Mouse (Mus musculus) hindbrain, embryonic 11.5 days (tissue): ENCODE measurements around the gene Unkl. TPM values are rescaled to one million over a fixed set of nuclear protein-coding genes. Genes with fewer than 3 reads are reported as not detected.
"Not testable (repeated sequence)": the region's sequence is repeated elsewhere in the genome, so short reads cannot be mapped to it uniquely, and the experiment has no call there.

Experiments
- ATAC-seq: fragments of 200-750 bp; cut with Nextera tagmentation; 2 replicates; pipeline ENCODE4 v1.8.0; 2017; ENCODE audit warnings: mild to moderate bottlenecking, moderate TSS enrichment, moderate library complexity; ENCODE audit not compliant: low FRiP score
- DNase-seq: peaks from one replicate; pipeline ENCODE4 v3.0.0-alpha.2; 2015; ENCODE audit warnings: low spot score
- H3K27ac ChIP-seq: fragments of 300-500 bp; sonication (generic); 2 replicates; pipeline ENCODE4 v1.5.1; 2014; ENCODE audit warnings: mild to moderate bottlenecking, low read depth, low read length
- H3K27me3 ChIP-seq: fragments of 300-500 bp; sonication (generic); 2 replicates; pipeline ENCODE4 v1.6.1; 2014; ENCODE audit warnings: mild to moderate bottlenecking, low read length, moderate library complexity, mixed read lengths; ENCODE audit not compliant: control insufficient read depth, insufficient read depth
- H3K36me3 ChIP-seq: fragments of 300-500 bp; sonication (generic); 2 replicates; pipeline ENCODE4 v1.6.1; 2014; ENCODE audit warnings: mild to moderate bottlenecking, low read length, moderate library complexity, mixed read lengths; ENCODE audit not compliant: control insufficient read depth, insufficient read depth
- H3K4me1 ChIP-seq: fragments of 300-500 bp; sonication (generic); replicated peaks from 2 replicates; pipeline ENCODE4 v1.6.1; 2014; ENCODE audit warnings: low read length, mixed read lengths; ENCODE audit not compliant: control insufficient read depth, insufficient read depth
- H3K4me2 ChIP-seq: fragments of 300-500 bp; sonication (generic); replicated peaks from 2 replicates; pipeline ENCODE4 v1.6.1; 2014; ENCODE audit warnings: mild to moderate bottlenecking, low read depth, low read length
- H3K4me3 ChIP-seq: fragments of 300-500 bp; sonication (generic); 2 replicates; pipeline ENCODE4 v1.5.1; 2014; ENCODE audit warnings: low read depth, low read length
- H3K9ac ChIP-seq: fragments of 300-500 bp; sonication (generic); 2 replicates; pipeline ENCODE4 v1.6.1; 2014; ENCODE audit warnings: low read depth, low read length
- H3K9me3 ChIP-seq: fragments of 300-500 bp; sonication (generic); 2 replicates; pipeline ENCODE4 v1.6.1; 2016; ENCODE audit warnings: low read length; ENCODE audit not compliant: control insufficient read depth
- WGBS: fragments of 180-500 bp; shearing (Covaris S2); extraction: QIAGEN DNeasy Blood & Tissue Kit; methylation state at CpG from one replicate; pipeline ENCODE4 v1.1.7; 2014; 5-methylcytosine and 5-hydroxymethylcytosine counted together
- polyA plus RNA-seq: library from polyadenylated mRNA; unstranded; fragments of >200 nt; fragmentation: Nextera tagmentation; extraction: Ambion mirVana; gene quantifications from 2 replicates; pipeline ENCODE4 v1.2.1, GENCODE M21; 2014

The Unkl gene
- polyA plus RNA-seq, 1 experiment from 2014 or later, result 4.3 TPM

DNA sequence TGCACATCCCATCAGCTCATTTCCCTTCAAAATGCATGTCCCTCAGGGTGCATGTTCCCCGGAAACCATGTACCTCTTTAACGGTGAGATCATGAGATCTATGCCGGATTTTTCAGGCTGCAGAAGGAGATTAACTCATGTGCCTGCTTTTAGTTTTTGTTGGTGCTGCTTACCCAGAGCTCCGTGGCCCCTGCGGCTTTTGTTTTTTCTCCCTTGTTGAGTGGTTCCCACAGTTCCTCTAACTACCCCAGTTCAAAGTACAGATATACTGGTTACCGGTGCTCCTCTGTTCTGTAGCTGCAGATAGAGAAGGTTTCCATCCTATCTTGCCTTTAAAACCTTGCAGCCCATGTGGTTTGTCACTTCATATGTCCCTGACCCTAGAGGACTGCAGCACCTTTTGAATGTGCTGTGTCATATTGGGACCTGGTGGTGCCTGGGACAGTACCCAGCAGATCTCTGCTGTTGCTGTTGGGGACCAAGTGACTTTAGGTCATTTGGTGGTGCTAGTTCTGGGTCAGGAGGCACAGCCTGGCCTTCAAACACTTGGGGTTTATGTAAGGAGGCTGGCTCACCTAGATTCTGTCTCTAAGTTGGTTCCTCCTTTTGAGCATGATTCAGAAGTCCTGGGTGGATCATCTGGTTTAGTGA lies 34.9 kb downstream of the Unkl start:
- ATAC-seq (no peak), DNase-seq (no peak)
- no peaks in the 10 kb centered on the region for H3K9me3 ChIP-seq
- no peak overlapping the region for H3K4me3 ChIP-seq
- no peak overlapping the region for H3K27ac ChIP-seq
- 50% methylated on average over 6 of the region's 6 CpGs for WGBS
- no peaks in the 10 kb centered on the region for H3K36me3 ChIP-seq
- H3K4me1 ChIP-seq, result no peaks in the 10 kb centered on the region
- no peak overlapping the region for H3K4me2 ChIP-seq
- no peak overlapping the region for H3K9ac ChIP-seq
- no peaks in the 10 kb centered on the region for H3K27me3 ChIP-seq

DNA sequence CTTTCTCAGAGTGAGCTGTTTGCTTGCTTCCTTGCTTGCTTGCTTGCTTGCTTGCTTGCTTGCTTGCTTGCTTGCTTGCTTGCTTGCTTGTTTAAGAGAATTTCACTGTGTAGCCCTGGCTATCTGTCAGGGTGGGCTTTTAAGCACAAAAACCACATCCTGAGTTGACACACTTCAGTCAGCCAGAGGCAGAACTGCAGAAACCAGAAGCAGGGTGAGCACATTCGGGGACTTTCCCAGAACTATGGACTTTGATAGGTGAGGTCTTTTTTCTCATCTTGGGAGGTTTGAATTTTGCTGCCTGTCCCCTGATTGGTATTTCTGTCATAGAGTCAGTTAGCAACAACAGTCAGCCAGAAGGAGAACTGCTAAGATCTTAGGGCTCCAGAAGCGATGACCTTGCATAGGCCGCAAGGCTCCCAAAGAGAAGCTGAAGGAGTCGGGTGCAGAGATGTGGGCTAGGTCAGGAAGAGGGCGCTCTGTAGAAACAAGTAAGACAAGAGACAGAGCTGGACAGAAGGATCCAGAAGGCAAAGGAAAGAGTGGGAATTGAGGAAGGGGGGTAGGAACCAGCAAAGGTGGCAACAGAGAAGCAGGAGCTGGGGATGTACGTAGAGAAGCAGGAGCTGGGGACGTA lies 36.5 kb downstream of the Unkl start:
- Histone ChIP-seq H3K4me1 (no peaks in the 10 kb centered on the region), H3K9me3 (no peaks in the 10 kb centered on the region), H3K27me3 (no peaks in the 10 kb centered on the region), H3K4me2 (no peak overlapping the region), H3K9ac (no peak overlapping the region), H3K36me3 (no peaks in the 10 kb centered on the region), H3K27ac (no peak overlapping the region), H3K4me3 (no peak overlapping the region)
- 87% methylated on average over 7 of the region's 7 CpGs for WGBS
- ATAC-seq (no peak), DNase-seq (no peak)

DNA sequence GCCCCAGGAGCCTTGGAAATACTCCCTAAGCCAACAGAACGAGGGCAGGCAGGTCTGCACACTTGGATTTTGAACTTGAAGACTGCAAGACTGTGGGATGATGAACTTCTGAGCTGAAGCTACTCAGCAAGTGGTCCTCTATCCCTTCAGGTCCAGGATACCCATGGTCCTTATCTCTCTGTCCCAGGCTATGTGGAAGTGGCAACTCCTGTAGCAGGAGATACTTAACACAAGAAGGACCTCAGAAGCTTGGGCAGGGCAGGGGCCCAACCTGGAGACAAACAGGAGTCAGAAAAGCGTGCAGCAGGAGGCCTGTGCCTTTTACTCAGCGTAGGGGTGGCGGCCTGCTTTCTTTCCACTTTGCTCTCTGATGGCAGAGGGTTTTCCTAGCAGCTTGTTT lies 37.5 kb downstream of the Unkl start:
- no peaks in the 10 kb centered on the region for H3K9me3 ChIP-seq
- DNase-seq, result no peak
- no peak overlapping the region for H3K9ac ChIP-seq
- no peak overlapping the region for H3K27ac ChIP-seq
- no peaks in the 10 kb centered on the region for H3K27me3 ChIP-seq
- no peak overlapping the region for H3K4me2 ChIP-seq
- no peak overlapping the region for H3K4me3 ChIP-seq
- no peaks in the 10 kb centered on the region for H3K4me1 ChIP-seq
- ATAC-seq, result no peak
- WGBS, result 85% methylated on average over 4 of the region's 4 CpGs
- H3K36me3 ChIP-seq, result no peaks in the 10 kb centered on the region

DNA sequence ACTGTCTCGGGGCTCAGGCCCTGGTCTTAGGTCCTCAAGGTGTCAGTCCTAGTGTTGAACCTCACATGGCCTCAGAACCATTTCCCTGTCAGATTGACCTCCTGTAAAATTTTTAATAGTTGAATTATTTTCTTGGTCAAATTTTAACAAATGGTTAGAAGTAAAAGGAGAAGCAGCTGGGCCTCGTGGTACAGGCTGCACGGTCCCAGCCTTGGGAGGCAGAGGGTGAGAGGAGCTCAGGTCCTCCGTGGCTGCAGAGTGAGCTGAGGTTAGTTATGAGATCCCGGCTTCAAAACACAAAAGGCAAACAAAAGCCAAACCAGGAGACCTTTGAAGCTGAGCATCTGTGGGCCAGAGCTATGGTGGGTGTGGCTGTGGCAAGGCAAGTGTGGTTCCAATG lies 39.8 kb downstream of the Unkl start:
- ATAC-seq (no peak), DNase-seq (no peak)
- 86% methylated on average over 5 of the region's 5 CpGs for WGBS
- Histone ChIP-seq H3K36me3 (no peaks in the 10 kb centered on the region), H3K4me3 (no peak overlapping the region), H3K9ac (no peak overlapping the region), H3K27ac (no peak overlapping the region), H3K27me3 (no peaks in the 10 kb centered on the region), H3K9me3 (no peaks in the 10 kb centered on the region), H3K4me2 (no peak overlapping the region), H3K4me1 (no peaks in the 10 kb centered on the region)

DNA sequence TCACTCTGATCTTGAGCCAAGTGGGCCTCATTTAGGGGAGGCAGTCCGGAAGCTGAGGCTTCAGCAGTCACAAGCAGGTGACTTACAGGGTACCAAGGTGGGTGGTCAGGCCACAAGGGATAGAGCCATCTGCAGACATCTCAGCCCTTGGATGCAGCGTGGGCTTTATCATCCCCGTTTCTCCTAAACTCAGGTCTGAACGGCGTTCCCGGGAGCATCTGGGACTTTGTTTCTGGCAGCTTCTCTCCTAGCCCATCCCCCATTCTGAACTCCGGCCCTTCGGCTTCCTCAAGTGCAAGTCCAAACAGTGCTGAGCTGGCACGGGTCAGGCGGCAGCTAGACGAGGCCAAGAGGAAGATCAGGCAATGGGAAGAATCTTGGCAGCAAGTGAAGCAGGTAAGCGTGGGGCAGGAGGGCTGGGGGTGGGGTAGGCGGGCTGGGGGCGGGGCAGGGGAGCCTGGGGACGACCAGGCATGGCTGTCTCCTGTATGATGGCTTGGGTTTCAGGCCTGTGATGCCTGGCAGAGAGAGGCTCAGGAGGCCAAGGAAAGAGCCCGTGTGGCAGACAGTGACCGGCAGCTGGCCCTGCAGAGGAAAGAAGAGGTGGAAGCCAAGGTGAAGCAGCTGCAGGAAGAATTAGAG lies 41.9 kb downstream of the Unkl start:
- not testable (repeated sequence) for ATAC-seq, H3K4me1 ChIP-seq, H3K4me2 ChIP-seq, H3K9me3 ChIP-seq, H3K27me3 ChIP-seq, H3K4me3 ChIP-seq, H3K9ac ChIP-seq, H3K36me3 ChIP-seq, H3K27ac ChIP-seq, DNase-seq
- 86% methylated on average over 12 of the region's 17 CpGs for WGBS

DNA sequence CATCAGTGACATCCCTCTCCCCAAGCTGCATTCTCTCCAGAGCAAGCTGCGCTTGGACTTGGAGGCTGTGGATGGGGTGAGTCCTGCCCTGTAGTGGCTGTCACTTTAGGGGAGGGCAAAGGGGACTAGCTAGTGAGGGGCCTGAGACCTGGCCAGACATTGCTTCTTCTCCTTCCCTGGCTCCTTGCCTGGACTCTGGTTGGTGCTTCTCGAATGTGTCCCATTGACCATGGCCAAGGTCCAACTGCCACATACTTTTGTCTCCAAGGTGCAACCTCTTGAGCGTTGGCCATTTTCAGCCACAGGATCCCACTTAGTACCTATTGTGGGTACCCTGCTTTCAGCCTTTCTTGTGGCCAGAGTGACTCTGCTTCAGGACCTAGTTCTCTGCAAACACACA lies 42.5 kb downstream of the Unkl start:
- H3K4me1 ChIP-seq, result no peaks in the 10 kb centered on the region
- no peak overlapping the region for H3K9ac ChIP-seq
- ATAC-seq (no peak), DNase-seq (no peak)
- 0 out of 2 replicates have a peak, but pooled peaks cover 4% of the 10 kb centered on the region for H3K36me3 ChIP-seq
- no peaks in the 10 kb centered on the region for H3K27me3 ChIP-seq
- no peaks in the 10 kb centered on the region for H3K9me3 ChIP-seq
- 93% methylated on average over 3 of the region's 3 CpGs for WGBS
- no peak overlapping the region for H3K4me3 ChIP-seq
- H3K27ac ChIP-seq, result no peak overlapping the region
- no peak overlapping the region for H3K4me2 ChIP-seq

DNA sequence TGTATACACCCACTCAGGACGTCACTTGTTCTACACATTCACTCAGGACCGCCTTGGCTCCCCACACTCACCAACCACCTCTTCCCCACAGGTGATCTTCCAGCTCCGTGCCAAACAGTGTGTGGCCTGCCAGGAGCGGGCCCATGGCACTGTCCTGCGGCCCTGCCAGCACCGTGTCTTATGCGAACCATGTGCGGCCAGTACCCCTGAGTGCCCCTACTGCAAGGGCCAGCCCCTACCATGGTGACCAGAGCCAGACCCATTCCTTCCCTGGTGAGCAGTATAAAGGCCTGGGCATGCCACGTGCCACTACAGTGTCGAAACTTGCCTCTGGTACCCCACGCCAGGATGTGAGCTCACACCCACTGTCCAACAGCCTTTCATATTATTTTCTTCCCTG lies 43.4 kb downstream of the Unkl start:
- H3K4me2 ChIP-seq, H3K4me3 ChIP-seq, DNase-seq, H3K9me3 ChIP-seq, ATAC-seq, H3K27ac ChIP-seq, H3K27me3 ChIP-seq, H3K4me1 ChIP-seq, H3K9ac ChIP-seq, H3K36me3 ChIP-seq: not testable (repeated sequence)
- 89% methylated on average over 5 of the region's 11 CpGs for WGBS

DNA sequence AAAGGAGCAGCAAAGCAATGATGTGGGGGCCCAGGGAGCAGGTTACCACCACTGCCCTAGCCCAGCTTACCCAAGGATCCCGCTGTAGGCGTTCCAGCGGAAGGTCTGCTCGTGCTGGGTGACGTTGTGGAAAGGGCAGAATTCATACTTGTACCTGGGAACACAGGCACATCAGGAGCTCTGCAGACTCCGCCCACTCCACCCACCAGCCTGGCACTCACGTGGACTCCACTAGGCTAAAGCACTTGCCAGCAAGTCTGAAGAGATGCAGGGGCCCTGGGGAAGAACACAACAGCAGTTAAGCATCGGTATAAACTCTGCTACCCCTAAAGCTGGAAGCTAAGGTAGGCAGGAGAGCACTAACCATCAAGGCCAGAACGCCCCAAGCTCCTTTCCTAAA lies 47.4 kb downstream of the Unkl start:
- H3K27me3 ChIP-seq, result no peaks in the 10 kb centered on the region
- no peaks in the 10 kb centered on the region for H3K9me3 ChIP-seq
- H3K27ac ChIP-seq, result no peak overlapping the region
- 83% methylated on average over 9 of the region's 9 CpGs for WGBS
- ATAC-seq (no peak), DNase-seq (no peak)
- H3K4me3 ChIP-seq, result no peak overlapping the region
- peaks cover 2% of the 10 kb centered on the region for H3K4me1 ChIP-seq
- 0 out of 2 replicates have a peak, but pooled peaks cover 4% of the 10 kb centered on the region for H3K36me3 ChIP-seq
- no peak overlapping the region for H3K9ac ChIP-seq
- no peak overlapping the region for H3K4me2 ChIP-seq
